Mouse (Mus musculus): ENCODE measurements at regions not wholly inside any gene's neighbourhood (a gene's known extent, or its start where the extent isn't known, plus 50 kb on each side); places are given as distances from the start of the nearest gene placed in this dataset.
"Not testable (repeated sequence)": the region's sequence is repeated elsewhere in the genome, so short reads cannot be mapped to it uniquely, and the experiment has no call there.

DNA sequence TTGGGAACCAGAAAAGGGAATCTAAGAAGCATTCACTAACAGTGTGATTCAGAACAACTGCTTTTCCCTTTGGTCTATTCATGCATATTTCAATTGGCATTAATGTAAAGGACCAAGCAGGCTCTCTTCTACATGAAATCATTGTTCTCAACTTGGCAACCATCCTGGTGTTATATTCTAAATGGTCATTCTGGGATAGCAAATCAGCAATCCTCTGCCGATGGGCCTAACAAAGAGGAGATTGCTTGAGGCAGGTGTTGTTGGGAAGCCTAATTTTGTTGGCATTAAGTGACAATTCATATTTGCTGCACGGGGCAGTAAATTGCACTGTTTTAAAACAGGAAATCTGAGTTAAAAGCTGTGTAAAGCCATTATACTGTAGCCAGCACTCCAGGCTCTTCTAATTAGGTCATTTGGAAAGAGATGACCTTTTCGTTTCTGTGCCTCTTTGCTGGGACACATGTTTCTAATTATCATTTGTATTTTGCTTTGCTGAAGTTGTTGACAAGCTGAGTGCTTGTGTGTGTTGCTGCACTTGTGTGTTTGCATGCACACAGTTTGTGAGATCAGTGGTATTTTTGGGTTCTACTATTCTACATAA lies 275.4 kb downstream of the Cetn3 start:
- DNase-seq (ENCODE audit: low read depth, low spot score): no peak

DNA sequence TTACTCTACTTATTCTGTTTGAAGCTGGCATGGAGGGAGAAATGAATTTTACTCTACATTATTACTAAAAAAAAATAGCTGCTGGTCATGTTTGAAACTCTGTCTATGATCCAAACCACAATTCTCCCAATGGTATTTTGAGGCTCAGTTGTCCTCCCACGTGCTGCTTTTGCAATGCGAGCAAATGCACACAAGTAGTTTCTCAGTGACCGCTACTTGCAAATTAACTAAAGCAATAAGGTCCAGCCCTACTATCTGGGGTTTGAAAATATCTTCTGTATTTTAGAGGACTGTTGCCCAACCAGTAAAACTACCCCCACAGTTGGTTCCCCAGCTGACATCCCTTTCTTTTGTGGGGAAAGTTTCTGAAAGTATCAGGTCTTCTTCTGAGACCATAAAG lies 276.0 kb downstream of the Cetn3 start:
- DNase-seq (ENCODE audit: low read depth, low spot score): no peak

DNA sequence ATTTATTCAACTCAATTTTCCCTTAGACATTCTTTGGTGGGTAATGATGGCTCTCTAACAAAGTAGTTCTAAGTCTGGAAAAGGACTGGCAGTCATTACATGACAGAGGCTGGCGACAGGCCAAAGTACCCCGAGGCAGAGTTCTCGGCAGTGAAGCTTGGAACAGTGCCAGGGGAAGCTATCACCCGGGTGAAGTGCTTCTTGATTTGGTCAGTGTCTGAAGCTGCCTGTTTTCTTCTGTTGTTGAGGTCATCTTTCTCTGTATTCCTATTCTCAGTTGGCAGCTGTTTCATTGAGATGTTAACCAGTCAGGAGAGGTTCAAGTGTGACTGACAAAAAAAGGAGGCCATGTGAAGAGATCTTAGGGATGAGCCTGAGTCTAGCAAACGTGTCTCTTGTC lies 276.6 kb downstream of the Cetn3 start:
- DNase-seq (ENCODE audit: low read depth, low spot score): no peak

- not testable (repeated sequence) for DNase-seq (ENCODE audit: low read depth, low spot score)
These were observed 281.0 kb downstream of the Cetn3 start for GRCm38 (mm10) chr13:82063880-82064279.

DNA sequence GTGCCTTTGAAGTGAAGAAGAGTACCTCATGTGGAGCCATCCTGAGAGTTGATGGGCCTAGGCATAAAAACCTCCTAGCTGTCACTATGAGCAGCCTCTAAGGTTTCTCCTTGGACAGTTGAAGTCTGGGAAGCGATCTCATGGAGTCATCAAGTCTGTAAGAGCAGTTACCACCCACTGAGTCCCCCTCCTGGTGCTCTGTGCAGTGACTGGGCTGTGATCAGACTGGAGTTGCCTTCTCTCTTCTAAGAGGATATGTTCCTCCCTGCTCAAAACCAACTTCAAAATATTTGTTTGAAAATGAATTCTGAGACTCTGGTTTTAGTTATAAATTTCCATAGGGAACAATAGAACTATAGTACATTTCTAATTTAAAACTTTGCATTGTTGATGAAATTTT lies 283.3 kb downstream of the Cetn3 start:
- no peak for DNase-seq (ENCODE audit: low read depth, low spot score)

DNA sequence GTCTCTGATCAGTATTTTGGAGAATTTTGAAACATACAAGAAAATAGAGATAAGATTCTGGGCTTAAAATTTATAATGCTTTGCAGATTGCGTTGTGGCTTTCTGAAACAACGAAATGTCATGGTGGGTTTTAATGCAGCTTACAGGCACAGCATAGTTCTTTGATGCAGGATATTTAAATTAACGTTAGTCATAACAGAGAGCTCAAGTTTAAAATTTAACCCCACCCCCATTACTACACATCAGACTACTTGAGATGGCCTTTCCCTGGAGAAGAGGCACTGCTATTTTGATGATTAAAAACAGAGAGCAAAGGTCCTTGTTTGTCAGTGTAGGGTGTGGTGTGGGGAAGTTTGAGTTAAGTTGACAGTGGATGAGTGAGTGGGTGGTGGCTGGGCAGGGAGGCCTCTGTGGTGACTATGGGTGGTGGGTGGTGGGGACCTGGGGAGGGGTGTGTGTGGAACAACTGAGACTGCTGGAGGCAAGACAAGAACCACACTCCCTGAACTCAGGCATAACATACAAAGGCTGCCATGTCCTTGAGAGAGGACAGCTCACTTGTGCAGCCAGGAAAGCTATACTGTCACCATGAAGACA lies 283.9 kb downstream of the Cetn3 start:
- no peak for DNase-seq (ENCODE audit: low read depth, low spot score)

GRCm38 (mm10) chr13:82072449-82072848 lies 289.6 kb downstream of the Cetn3 start:
- no peak for DNase-seq (ENCODE audit: low read depth, low spot score)

GRCm38 (mm10) chr13:82073343-82073742 lies 290.5 kb downstream of the Cetn3 start:
- DNase-seq (ENCODE audit: low read depth, low spot score): no peak

DNA sequence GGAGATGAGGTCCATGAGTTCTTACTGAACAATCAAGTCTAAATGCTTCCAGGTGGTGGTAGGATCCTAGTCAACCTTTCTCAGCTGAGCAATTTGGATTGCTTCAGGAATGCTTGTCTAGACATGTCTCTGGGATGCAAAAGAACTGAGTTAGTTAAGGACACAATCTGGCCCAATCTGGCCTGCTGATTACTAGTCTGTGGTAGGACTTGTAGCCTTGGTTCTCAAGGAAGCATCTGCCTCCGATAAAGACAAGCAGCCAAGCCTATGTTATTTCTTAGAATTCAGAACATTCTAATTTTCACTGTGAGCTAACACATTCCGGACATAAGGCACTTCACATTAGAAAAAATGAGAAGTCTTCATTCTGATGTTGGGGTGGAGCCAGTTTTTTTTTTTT lies 298.5 kb downstream of the Cetn3 start:
- DNase-seq (ENCODE audit: low read depth, low spot score): no peak

DNA sequence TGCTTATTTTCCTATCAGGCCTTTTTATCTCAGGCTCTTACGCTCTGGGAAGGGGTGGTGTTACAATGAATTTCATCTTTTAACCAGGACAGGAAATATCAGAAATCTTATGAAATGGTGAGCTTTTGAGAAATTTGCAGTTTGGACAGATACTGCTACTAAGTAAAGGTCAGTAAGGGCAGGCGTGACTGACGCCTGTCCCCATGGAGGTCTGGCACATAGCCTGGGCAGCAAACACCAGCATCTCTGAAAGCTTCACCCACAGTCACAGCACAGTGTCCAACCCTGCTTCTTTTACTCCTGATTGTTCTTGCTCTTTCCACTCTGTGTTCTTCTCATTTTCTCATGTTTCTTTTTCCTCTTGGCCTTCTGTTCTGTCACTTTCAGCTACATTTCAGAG lies 304.8 kb downstream of the Cetn3 start:
- DNase-seq (ENCODE audit: low read depth, low spot score): no peak

GRCm38 (mm10) chr13:82092186-82092585 lies 309.3 kb downstream of the Cetn3 start:
- peak; percentile 7 for DNase-seq (ENCODE audit: low read depth, low spot score)

- no peak for DNase-seq (ENCODE audit: low read depth, low spot score)
These were observed 323.2 kb downstream of the Cetn3 start for GRCm38 (mm10) chr13:82106032-82106431.

DNA sequence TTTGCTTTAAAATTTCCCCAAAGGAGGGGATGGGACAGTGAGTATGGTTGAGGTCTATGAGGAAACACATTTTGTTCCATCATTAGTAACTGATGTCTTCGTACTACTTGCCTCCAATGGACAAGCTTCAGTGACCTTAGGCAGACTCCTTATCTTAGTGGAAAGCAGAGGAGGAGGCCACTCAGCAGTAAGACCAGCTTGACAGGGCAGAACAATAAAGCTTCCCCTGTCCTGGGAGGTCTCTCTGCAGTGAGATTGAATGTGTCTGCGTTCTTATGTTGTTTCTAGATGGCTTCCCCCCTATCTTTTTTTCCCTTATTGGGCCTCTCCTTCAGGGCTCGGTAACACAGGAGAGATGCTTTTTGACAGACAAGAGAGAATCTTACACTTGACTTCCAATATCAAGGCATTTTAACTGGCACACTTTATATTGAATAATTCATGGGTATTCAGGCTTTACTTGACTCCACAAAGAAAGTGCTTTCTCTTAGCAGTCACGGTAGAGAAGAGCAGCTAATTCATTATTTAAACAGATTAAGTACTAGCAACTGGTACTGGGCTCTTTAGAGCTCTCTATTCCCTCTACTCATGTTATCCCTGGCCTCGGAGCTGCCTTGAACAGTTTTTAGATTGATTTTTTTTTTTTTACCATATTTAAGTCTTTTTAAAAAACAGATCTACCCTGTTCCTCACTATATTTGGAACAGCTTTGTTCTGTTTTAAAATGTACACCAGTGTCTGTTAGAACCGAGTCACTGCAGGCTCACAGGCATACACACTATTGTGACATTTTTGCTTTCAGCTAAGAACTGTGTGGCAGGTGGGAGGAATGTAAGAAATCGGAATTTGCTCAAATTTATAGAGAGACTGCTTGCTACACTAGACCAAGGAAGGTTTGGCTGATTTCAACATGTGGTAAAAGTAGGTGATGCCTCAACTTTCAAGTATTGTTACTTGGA lies 347.2 kb downstream of the Cetn3 start:
- no peak for DNase-seq (ENCODE audit: low read depth, low spot score)

Data from 3T3-L1 (cell line).